Mouse (Mus musculus): ENCODE measurements around the gene Plin2. TPM values are rescaled to one million over a fixed set of nuclear protein-coding genes. Genes with fewer than 3 reads are reported as not detected.

Plin2 gene
- 376 and 460 TPM in 2 replicates for polyA plus RNA-seq (2012; rRNA removed; ENCODE audit: low replicate concordance)

GRCm38 (mm10) chr4:86669780-86670201, at the start of gene Plin2:
Gene Plin2, minus strand, starts transcription at chr4:86670060.

GRCm38 (mm10) chr4:86611524-86612288, 58.2 kb downstream of the Plin2 start, which contains the start of gene Haus6:
Gene Haus6, minus strand, starts transcription at chr4:86612055.

Other genes with a start within 250 kb of the Plin2 start
- not detected in 2 replicates for gene Saxo1, start 111.7 kb downstream of the Plin2 start, polyA plus RNA-seq (2012; rRNA removed; ENCODE audit: low replicate concordance)
- gene Rraga, start 94.4 kb downstream of the Plin2 start, polyA plus RNA-seq (2012; rRNA removed; ENCODE audit: low replicate concordance) = 38.6 and 45.4 TPM in 2 replicates
- 3.6 and 12.6 TPM in 2 replicates for gene Haus6, start 58.0 kb downstream of the Plin2 start, polyA plus RNA-seq (2012; rRNA removed; ENCODE audit: low replicate concordance)
- 3.9 and 7.7 TPM in 2 replicates for gene Dennd4c, start 78.5 kb upstream of the Plin2 start, polyA plus RNA-seq (2012; rRNA removed; ENCODE audit: low replicate concordance)
- 430 and 505 TPM in 2 replicates for gene Rps6, start 187.4 kb upstream of the Plin2 start, polyA plus RNA-seq (2012; rRNA removed; ENCODE audit: low replicate concordance)
- 16.6 and 20.8 TPM in 2 replicates for gene Acer2, start 204.3 kb upstream of the Plin2 start, polyA plus RNA-seq (2012; rRNA removed; ENCODE audit: low replicate concordance)